In the genomic region with DNA sequence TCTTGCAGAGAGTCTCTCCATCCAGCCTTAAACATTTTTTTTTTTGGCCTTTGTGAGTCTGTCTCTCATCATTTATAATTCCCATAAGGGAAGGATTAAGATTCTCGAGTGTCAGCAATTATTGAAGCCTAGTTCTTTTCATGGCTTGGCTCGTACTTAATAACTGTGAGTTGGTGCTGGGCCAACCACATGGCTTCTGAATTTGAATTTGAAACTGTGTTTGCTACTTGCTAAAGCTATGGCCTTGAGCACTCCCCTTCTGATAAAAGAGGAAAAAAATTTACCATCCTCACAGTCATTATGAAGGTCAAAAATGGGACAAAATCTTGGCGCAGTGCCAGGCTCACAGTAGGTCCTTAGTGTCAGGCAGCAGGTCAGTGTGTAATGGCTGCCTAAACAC, we compare ENCODE assay signal across 11 mouse cellular contexts.
DNase-seq lines count a peak whose midpoint lies in the region; ATAC-seq lines count a peak whose summit lies in the region.
"Had no signal": no experiment of that assay in that cellular context is flagged by ENCODE, and none has a peak within 500 bp of the region (broad histone marks: within the 10 kb centered on the region; RNA-seq: fewer than 3 reads in every experiment).

No protein-coding gene starts in this region.

- no peak overlapping the region for H3K4me3 ChIP-seq in kidney, embryonic 14.5 days (ENCODE audit: low read length)
- no peak overlapping the region for H3K4me3 ChIP-seq in midbrain, embryonic 15.5 days
- no peak overlapping the region for H3K4me3 ChIP-seq in midbrain, embryonic 10.5 days

- H3K36me3 ChIP-seq in kidney, embryonic 14.5 days (ENCODE audit: control insufficient read depth, insufficient read depth, low read length) = no peaks in the 10 kb centered on the region
- no peaks in the 10 kb centered on the region for H3K36me3 ChIP-seq in midbrain, embryonic 15.5 days (replicated peaks)
- no peaks in the 10 kb centered on the region for H3K36me3 ChIP-seq in midbrain, embryonic 10.5 days
- H3K36me3 ChIP-seq: G1E had no signal

- H3K9ac ChIP-seq in kidney, embryonic 14.5 days (ENCODE audit: low read depth, low read length) = no peak overlapping the region
- H3K9ac ChIP-seq in midbrain, embryonic 15.5 days = no peak overlapping the region

- ATAC-seq in kidney, embryonic 14.5 days (ENCODE audit: low FRiP score, low TSS enrichment) = no peak
- peak; percentile 52 for ATAC-seq in midbrain, embryonic 15.5 days (replicated peaks)

- DNase-seq in cerebellum, postnatal 10 days = peak; percentile 76 to 78
- DNase-seq in cerebellum, adult 9-11 months = no peak
- peak; percentile 68 for DNase-seq in kidney, postnatal 10 days
- DNase-seq in midbrain, embryonic 10.5 days (ENCODE audit: low spot score) = no peak
- peak; percentile 80 for DNase-seq in testis, postnatal 10 days (ENCODE audit: low spot score)
- DNase-seq in urinary bladder, postnatal 14 days (ENCODE audit: low spot score) = no peak
- DNase-seq: gastrocnemius, postnatal 36 days; thymus, postnatal 36 days had no signal

- no peak overlapping the region for H3K4me2 ChIP-seq in kidney, embryonic 14.5 days (replicated peaks; ENCODE audit: low read depth, low read length)
- H3K4me2 ChIP-seq in midbrain, embryonic 15.5 days = no peak overlapping the region

- H3K27ac ChIP-seq in kidney, embryonic 14.5 days (ENCODE audit: low read depth, low read length) = no peak overlapping the region
- no peak overlapping the region for H3K27ac ChIP-seq in midbrain, embryonic 15.5 days
- no peak overlapping the region for H3K27ac ChIP-seq in midbrain, embryonic 10.5 days (replicated peaks)

- WGBS in kidney, embryonic 14.5 days = 63% methylated on average over 3 of the region's 3 CpGs
- WGBS in midbrain, embryonic 15.5 days = 38% methylated on average over 3 of the region's 3 CpGs
- 80% methylated on average over 3 of the region's 3 CpGs for WGBS in midbrain, embryonic 10.5 days

- H3K27me3 ChIP-seq in kidney, embryonic 14.5 days (ENCODE audit: control insufficient read depth, insufficient read depth, low read length) = no peaks in the 10 kb centered on the region
- no peaks in the 10 kb centered on the region for H3K27me3 ChIP-seq in midbrain, embryonic 15.5 days (replicated peaks)
- H3K27me3 ChIP-seq in midbrain, embryonic 10.5 days (ENCODE audit: low read depth, poor library complexity, severe bottlenecking) = no peaks in the 10 kb centered on the region

- H3K4me1 ChIP-seq in kidney, embryonic 14.5 days (ENCODE audit: control insufficient read depth, insufficient read depth, low read length) = 0 out of 2 replicates have a peak, but pooled peaks cover under 1% of the 10 kb centered on the region
- H3K4me1 ChIP-seq in midbrain, embryonic 15.5 days = no peaks in the 10 kb centered on the region
- no peaks in the 10 kb centered on the region for H3K4me1 ChIP-seq in midbrain, embryonic 10.5 days

- H3K9me3 ChIP-seq in kidney, embryonic 14.5 days (ENCODE audit: control insufficient read depth, low read length) = no peaks in the 10 kb centered on the region
- no peaks in the 10 kb centered on the region for H3K9me3 ChIP-seq in midbrain, embryonic 15.5 days
- H3K9me3 ChIP-seq in midbrain, embryonic 10.5 days (replicated peaks) = no peaks in the 10 kb centered on the region
- H3K9me3 ChIP-seq: G1E had no signal

Comparison
In these comparisons a context has a peak if more than half of its experiments do, and no peak if none do; other contexts are left out.
1. DNase-seq: peak in cerebellum, postnatal 10 days (2 of 2), kidney, postnatal 10 days (single experiment) and testis, postnatal 10 days (single experiment); none in cerebellum, adult 9-11 months (single experiment), midbrain, embryonic 10.5 days (single experiment) and urinary bladder, postnatal 14 days (single experiment).